Mouse (Mus musculus): ENCODE data around the gene Mlycd.
A peak's percentile ranks its signal among the peaks of the same experiment; 100 is the strongest.

- no peak for TF ChIP-seq POLR2A (IDR thresholded peaks at IDR 0.05; ENCODE audit: insufficient read length, low read depth)
- no peak for TF ChIP-seq MYOG (IDR thresholded peaks at IDR 0.05; ENCODE audit: control insufficient read depth in 1 of 3, insufficient read depth in 1 of 3, insufficient read length in 2 of 3, low read depth in 2 of 3)
- no peak for TF ChIP-seq TCF3 (IDR thresholded peaks at IDR 0.05; ENCODE audit: insufficient read length, low read depth)
- TF ChIP-seq MAX (IDR thresholded peaks at IDR 0.05; ENCODE audit: low read depth) = no peak
- TF ChIP-seq POLR2AphosphoS2 (IDR thresholded peaks at IDR 0.05; ENCODE audit: insufficient read length, low read depth) = no peak
- TF ChIP-seq E2F4 (IDR thresholded peaks at IDR 0.05; ENCODE audit: insufficient read depth) = no peak
- no peak for TF ChIP-seq TCF12 (IDR thresholded peaks at IDR 0.05; ENCODE audit: insufficient read depth, poor library complexity, severe bottlenecking)
- TF ChIP-seq MYOD1 (IDR thresholded peaks at IDR 0.05; ENCODE audit: control insufficient read depth in 1 of 3, insufficient read length in 2 of 3, low read depth in 2 of 3) = peak in 1 of 3 experiments; percentile 30
- no peak for TF ChIP-seq SRF (IDR thresholded peaks at IDR 0.05; ENCODE audit: control insufficient read depth, insufficient read length, low read depth)
Observed at GRCm38 (mm10) chr8:119352977-119353658, 41.6 kb upstream of the Mlycd start.

Data from myocyte (in vitro differentiated cells).